Mouse (Mus musculus): ENCODE results near the gene Klk1b1. TPM values are rescaled to one million over a fixed set of nuclear protein-coding genes. Genes with fewer than 3 reads are reported as not detected.

The Klk1b1 gene
- not detected in 2 replicates for polyA plus RNA-seq (2014; fragmentation: Nextera tagmentation; extraction: Ambion mirVana)

DNA sequence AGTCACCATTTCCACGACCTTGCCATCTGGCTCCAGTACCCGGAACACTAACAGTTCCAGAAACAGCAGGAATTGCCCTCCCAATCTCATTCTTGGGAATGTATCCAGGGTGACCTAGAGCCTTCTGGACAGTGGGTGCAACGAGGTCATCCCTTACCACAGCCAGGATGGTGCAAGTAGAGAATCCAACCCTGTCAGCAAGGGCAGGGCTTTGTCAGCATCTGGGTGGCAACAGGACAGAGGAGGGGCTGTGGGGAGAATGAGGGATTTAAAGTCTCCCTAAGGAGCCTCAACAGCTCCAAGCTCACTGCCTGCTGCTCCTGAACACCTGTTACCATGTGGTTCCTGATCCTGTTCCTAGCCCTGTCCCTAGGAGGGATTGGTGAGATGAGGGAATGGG, at the start of gene Klk1b1:
Gene Klk1b1 (plus strand): TSS at position 301 of the 400 bp plus-strand sequence.
- H3K4me3 ChIP-seq (ENCODE audit: low read depth, low read length): no peak within 1 kb of the TSS
- H3K4me2 ChIP-seq (ENCODE audit: low read length): no peak within 1 kb of the TSS
- H3K9me3 ChIP-seq (ENCODE audit: control insufficient read depth, low read length): no peaks in the 10 kb centered on the region
- WGBS: 71% methylated on average over 3 of the region's 3 CpGs
- no peak for ATAC-seq (replicated peaks; ENCODE audit: low FRiP score, low TSS enrichment, low read depth)
- H3K27me3 ChIP-seq (replicated peaks; ENCODE audit: control insufficient read depth, insufficient read depth, low read length): no peaks in the 10 kb centered on the region
- H3K36me3 ChIP-seq (ENCODE audit: control insufficient read depth, insufficient read depth, low read length): no peaks in the 10 kb centered on the region
- no peaks in the 10 kb centered on the region for H3K4me1 ChIP-seq (replicated peaks; ENCODE audit: control insufficient read depth, insufficient read depth, low read length)
- H3K27ac ChIP-seq (ENCODE audit: low read depth): no peak within 1 kb of the TSS
- no peak within 1 kb of the TSS for H3K9ac ChIP-seq (ENCODE audit: low read length)
- DNase-seq (ENCODE audit: low spot score): no peak

DNA sequence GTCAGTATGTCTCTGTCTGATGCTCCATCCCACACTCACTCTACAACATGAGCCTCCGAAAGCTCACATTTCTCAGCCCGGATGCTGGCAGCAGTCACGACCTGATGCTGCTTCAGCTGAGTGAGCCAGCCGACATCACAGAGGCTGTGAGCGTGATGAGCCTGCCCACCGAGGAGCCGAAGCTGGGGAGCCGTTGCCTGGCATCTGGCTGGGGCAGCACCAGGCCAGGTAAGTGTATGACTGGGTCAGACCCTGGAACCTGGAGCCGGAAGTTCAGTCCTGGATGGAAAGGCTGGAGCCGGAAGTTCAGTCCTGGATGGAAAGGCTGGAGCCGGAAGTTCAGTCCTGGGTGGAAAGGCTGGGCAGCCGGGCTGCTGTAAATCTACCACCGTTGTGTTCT, 48.1 kb upstream of the Klk1b1 start:
- no peak for DNase-seq (ENCODE audit: low spot score)
- Histone ChIP-seq H3K4me3 (ENCODE audit: low read depth, low read length) (no peak overlapping the region), H3K27ac (ENCODE audit: low read depth) (no peak overlapping the region), H3K9ac (ENCODE audit: low read length) (no peak overlapping the region), H3K4me2 (ENCODE audit: low read length) (no peak overlapping the region), H3K4me1 (replicated peaks; ENCODE audit: control insufficient read depth, insufficient read depth, low read length) (no peaks in the 10 kb centered on the region), H3K36me3 (ENCODE audit: control insufficient read depth, insufficient read depth, low read length) (no peaks in the 10 kb centered on the region), H3K9me3 (ENCODE audit: control insufficient read depth, low read length) (no peaks in the 10 kb centered on the region), H3K27me3 (replicated peaks; ENCODE audit: control insufficient read depth, insufficient read depth, low read length) (no peaks in the 10 kb centered on the region)
- no peak for ATAC-seq (replicated peaks; ENCODE audit: low FRiP score, low TSS enrichment, low read depth)
- 80% methylated on average over 13 of the region's 13 CpGs for WGBS

DNA sequence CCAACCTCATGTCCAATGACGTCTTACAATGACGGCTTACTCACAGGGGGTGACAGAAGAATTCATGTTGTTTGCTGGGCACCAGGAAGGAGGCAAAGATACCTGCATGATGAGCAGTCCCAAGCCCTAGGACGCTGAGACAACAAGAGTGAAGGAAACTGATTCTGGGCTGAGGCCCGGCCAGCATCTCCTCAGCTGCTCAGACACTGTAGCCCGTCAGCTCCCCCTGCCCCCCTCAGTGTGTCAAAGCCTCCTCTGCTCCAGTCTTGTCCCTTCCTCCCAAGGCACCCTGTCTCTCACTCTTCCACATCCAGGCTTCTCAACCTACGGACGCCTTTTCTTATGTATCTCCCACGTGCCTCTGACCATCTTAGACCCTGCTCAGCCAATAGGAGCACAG, 47.7 kb upstream of the Klk1b1 start:
- no peaks in the 10 kb centered on the region for H3K36me3 ChIP-seq (ENCODE audit: control insufficient read depth, insufficient read depth, low read length)
- H3K9me3 ChIP-seq (ENCODE audit: control insufficient read depth, low read length): no peaks in the 10 kb centered on the region
- no peak for DNase-seq (ENCODE audit: low spot score)
- no peak for ATAC-seq (replicated peaks; ENCODE audit: low FRiP score, low TSS enrichment, low read depth)
- H3K4me1 ChIP-seq (replicated peaks; ENCODE audit: control insufficient read depth, insufficient read depth, low read length): no peaks in the 10 kb centered on the region
- no peak overlapping the region for H3K4me2 ChIP-seq (ENCODE audit: low read length)
- no peak overlapping the region for H3K27ac ChIP-seq (ENCODE audit: low read depth)
- H3K4me3 ChIP-seq (ENCODE audit: low read depth, low read length): no peak overlapping the region
- H3K27me3 ChIP-seq (replicated peaks; ENCODE audit: control insufficient read depth, insufficient read depth, low read length): no peaks in the 10 kb centered on the region
- 73% methylated on average over 8 of the region's 8 CpGs for WGBS
- no peak overlapping the region for H3K9ac ChIP-seq (ENCODE audit: low read length)

GRCm38 (mm10) chr7:43919559-43920451, 46.7 kb upstream of the Klk1b1 start:
- Histone ChIP-seq H3K27me3 (replicated peaks; ENCODE audit: control insufficient read depth, insufficient read depth, low read length) (no peaks in the 10 kb centered on the region), H3K4me2 (ENCODE audit: low read length) (no peak overlapping the region), H3K4me3 (ENCODE audit: low read depth, low read length) (no peak overlapping the region), H3K9ac (ENCODE audit: low read length) (no peak overlapping the region), H3K27ac (ENCODE audit: low read depth) (no peak overlapping the region), H3K4me1 (replicated peaks; ENCODE audit: control insufficient read depth, insufficient read depth, low read length) (no peaks in the 10 kb centered on the region), H3K9me3 (ENCODE audit: control insufficient read depth, low read length) (no peaks in the 10 kb centered on the region), H3K36me3 (ENCODE audit: control insufficient read depth, insufficient read depth, low read length) (no peaks in the 10 kb centered on the region)
- DNase-seq (ENCODE audit: low spot score): peak; percentile 75
- peak; percentile 91 for ATAC-seq (replicated peaks; ENCODE audit: low FRiP score, low TSS enrichment, low read depth)
- WGBS: 26% methylated on average over 14 of the region's 14 CpGs

DNA sequence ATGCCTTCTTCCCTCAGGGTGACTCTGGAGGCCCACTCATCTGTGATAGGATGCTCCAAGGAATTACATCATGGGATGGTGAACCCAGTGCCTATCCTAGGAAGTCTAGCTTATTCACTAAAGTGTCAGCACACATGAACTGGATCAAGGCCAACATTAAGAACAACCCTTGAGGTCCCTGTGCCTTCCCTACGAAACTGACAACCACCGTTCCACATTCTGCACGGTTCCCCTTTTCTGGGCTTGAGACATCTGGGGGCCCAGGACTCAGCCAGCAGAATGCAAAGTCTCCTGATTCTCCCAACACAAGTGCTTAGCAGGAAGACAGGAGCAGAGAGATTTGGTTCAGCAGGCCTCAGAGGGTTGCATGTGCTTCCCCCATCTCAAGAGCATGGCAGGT, 46.0 kb upstream of the Klk1b1 start:
- Histone ChIP-seq H3K4me2 (ENCODE audit: low read length) (no peak overlapping the region), H3K4me1 (replicated peaks; ENCODE audit: control insufficient read depth, insufficient read depth, low read length) (no peaks in the 10 kb centered on the region), H3K36me3 (ENCODE audit: control insufficient read depth, insufficient read depth, low read length) (no peaks in the 10 kb centered on the region), H3K4me3 (ENCODE audit: low read depth, low read length) (no peak overlapping the region), H3K27me3 (replicated peaks; ENCODE audit: control insufficient read depth, insufficient read depth, low read length) (no peaks in the 10 kb centered on the region), H3K9ac (ENCODE audit: low read length) (no peak overlapping the region), H3K9me3 (ENCODE audit: control insufficient read depth, low read length) (no peaks in the 10 kb centered on the region), H3K27ac (ENCODE audit: low read depth) (no peak overlapping the region)
- WGBS: 94% methylated on average over 3 of the region's 3 CpGs
- ATAC-seq (replicated peaks; ENCODE audit: low FRiP score, low TSS enrichment, low read depth): no peak
- DNase-seq (ENCODE audit: low spot score): no peak

GRCm38 (mm10) chr7:43921087-43921486, 45.5 kb upstream of the Klk1b1 start:
- WGBS: 88% methylated on average over 6 of the region's 6 CpGs
- Histone ChIP-seq H3K27me3 (replicated peaks; ENCODE audit: control insufficient read depth, insufficient read depth, low read length) (no peaks in the 10 kb centered on the region), H3K4me1 (replicated peaks; ENCODE audit: control insufficient read depth, insufficient read depth, low read length) (no peaks in the 10 kb centered on the region), H3K9me3 (ENCODE audit: control insufficient read depth, low read length) (no peaks in the 10 kb centered on the region), H3K36me3 (ENCODE audit: control insufficient read depth, insufficient read depth, low read length) (no peaks in the 10 kb centered on the region), H3K9ac (ENCODE audit: low read length) (no peak overlapping the region), H3K4me2 (ENCODE audit: low read length) (no peak overlapping the region), H3K27ac (ENCODE audit: low read depth) (no peak overlapping the region), H3K4me3 (ENCODE audit: low read depth, low read length) (no peak overlapping the region)
- DNase-seq (ENCODE audit: low spot score) (no peak), ATAC-seq (replicated peaks; ENCODE audit: low FRiP score, low TSS enrichment, low read depth) (no peak)

GRCm38 (mm10) chr7:43921941-43922340, 44.6 kb upstream of the Klk1b1 start:
- no peaks in the 10 kb centered on the region for H3K4me1 ChIP-seq (replicated peaks; ENCODE audit: control insufficient read depth, insufficient read depth, low read length)
- 88% methylated on average over 2 of the region's 2 CpGs for WGBS
- no peak overlapping the region for H3K27ac ChIP-seq (ENCODE audit: low read depth)
- DNase-seq (ENCODE audit: low spot score): no peak
- no peaks in the 10 kb centered on the region for H3K36me3 ChIP-seq (ENCODE audit: control insufficient read depth, insufficient read depth, low read length)
- ATAC-seq (replicated peaks; ENCODE audit: low FRiP score, low TSS enrichment, low read depth): no peak
- H3K4me2 ChIP-seq (ENCODE audit: low read length): no peak overlapping the region
- no peak overlapping the region for H3K9ac ChIP-seq (ENCODE audit: low read length)
- no peaks in the 10 kb centered on the region for H3K9me3 ChIP-seq (ENCODE audit: control insufficient read depth, low read length)
- no peaks in the 10 kb centered on the region for H3K27me3 ChIP-seq (replicated peaks; ENCODE audit: control insufficient read depth, insufficient read depth, low read length)
- H3K4me3 ChIP-seq (ENCODE audit: low read depth, low read length): no peak overlapping the region

- Histone ChIP-seq H3K36me3 (ENCODE audit: control insufficient read depth, insufficient read depth, low read length) (no peaks in the 10 kb centered on the region), H3K4me3 (ENCODE audit: low read depth, low read length) (no peak overlapping the region), H3K9ac (ENCODE audit: low read length) (no peak overlapping the region), H3K9me3 (ENCODE audit: control insufficient read depth, low read length) (no peaks in the 10 kb centered on the region), H3K4me2 (ENCODE audit: low read length) (no peak overlapping the region), H3K27me3 (replicated peaks; ENCODE audit: control insufficient read depth, insufficient read depth, low read length) (no peaks in the 10 kb centered on the region), H3K4me1 (replicated peaks; ENCODE audit: control insufficient read depth, insufficient read depth, low read length) (no peaks in the 10 kb centered on the region), H3K27ac (ENCODE audit: low read depth) (no peak overlapping the region)
- WGBS: 69% methylated on average over 5 of the region's 5 CpGs
- ATAC-seq (replicated peaks; ENCODE audit: low FRiP score, low TSS enrichment, low read depth) (no peak), DNase-seq (ENCODE audit: low spot score) (no peak)
Observed at GRCm38 (mm10) chr7:43925985-43926384, 40.6 kb upstream of the Klk1b1 start.

DNA sequence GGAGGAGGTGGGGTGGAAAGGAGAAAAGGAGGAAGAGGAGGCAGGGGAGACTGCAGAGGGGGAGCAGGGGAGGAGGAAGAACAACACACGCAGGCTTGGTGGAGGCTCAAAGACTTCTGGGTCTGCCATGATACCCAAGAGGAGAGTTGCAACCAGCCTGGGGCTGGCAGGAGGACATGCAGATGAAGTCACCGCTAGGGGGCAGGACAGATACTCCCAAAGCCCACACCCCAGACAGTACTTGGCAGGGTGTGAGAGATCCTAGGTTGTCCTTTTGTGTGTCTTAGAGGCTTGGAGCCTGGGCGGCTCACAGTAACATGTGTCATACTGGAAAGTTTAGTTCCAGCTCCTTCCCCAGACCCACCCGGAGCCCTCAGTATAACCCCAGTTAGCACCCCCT, 38.0 kb upstream of the Klk1b1 start:
- no peak overlapping the region for H3K27ac ChIP-seq (ENCODE audit: low read depth)
- H3K36me3 ChIP-seq (ENCODE audit: control insufficient read depth, insufficient read depth, low read length): no peaks in the 10 kb centered on the region
- H3K27me3 ChIP-seq (replicated peaks; ENCODE audit: control insufficient read depth, insufficient read depth, low read length): no peaks in the 10 kb centered on the region
- no peaks in the 10 kb centered on the region for H3K4me1 ChIP-seq (replicated peaks; ENCODE audit: control insufficient read depth, insufficient read depth, low read length)
- WGBS: 44% methylated on average over 4 of the region's 4 CpGs
- no peaks in the 10 kb centered on the region for H3K9me3 ChIP-seq (ENCODE audit: control insufficient read depth, low read length)
- H3K4me3 ChIP-seq (ENCODE audit: low read depth, low read length): no peak overlapping the region
- DNase-seq (ENCODE audit: low spot score) (no peak), ATAC-seq (replicated peaks; ENCODE audit: low FRiP score, low TSS enrichment, low read depth) (no peak)
- H3K4me2 ChIP-seq (ENCODE audit: low read length): no peak overlapping the region
- no peak overlapping the region for H3K9ac ChIP-seq (ENCODE audit: low read length)

Measured in intestine, embryonic 14.5 days (tissue).